Mouse (Mus musculus) thymus, postnatal 4 days (tissue): ENCODE results near the gene 1700016H13Rik.
A peak's percentile ranks its signal among the peaks of the same experiment; 100 is the strongest.

Experiments used
- DNase-seq: peaks from one replicate; pipeline ENCODE4 v3.0.0; 2021

The 1700016H13Rik gene

GRCm38 (mm10) chr5:103671858-103672257, 16.0 kb upstream of the 1700016H13Rik start:
- DNase-seq = no peak

- no peak for DNase-seq
Observed at GRCm38 (mm10) chr5:103665876-103666275, 10.1 kb upstream of the 1700016H13Rik start.

- no peak for DNase-seq
Observed at GRCm38 (mm10) chr5:103664932-103665331, 9.1 kb upstream of the 1700016H13Rik start.

- no peak for DNase-seq
Observed at GRCm38 (mm10) chr5:103659571-103659970, 3.8 kb upstream of the 1700016H13Rik start.

- peak; percentile 46 for DNase-seq
Observed at GRCm38 (mm10) chr5:103658921-103659320, 3.1 kb upstream of the 1700016H13Rik start.

GRCm38 (mm10) chr5:103654780-103655179, 1.0 kb downstream of the 1700016H13Rik start:
- no peak for DNase-seq

- peak; percentile 77 for DNase-seq
Observed at GRCm38 (mm10) chr5:103654225-103654624, 1.6 kb downstream of the 1700016H13Rik start.

GRCm38 (mm10) chr5:103647320-103647719, 8.5 kb downstream of the 1700016H13Rik start:
- DNase-seq = no peak

- DNase-seq = no peak
Observed at GRCm38 (mm10) chr5:103644167-103644566, 11.6 kb downstream of the 1700016H13Rik start.

- no peak for DNase-seq
Observed at GRCm38 (mm10) chr5:103637162-103637561, 18.6 kb downstream of the 1700016H13Rik start.

- DNase-seq = no peak
Observed at GRCm38 (mm10) chr5:103629854-103630580, 25.8 kb downstream of the 1700016H13Rik start.

- DNase-seq = no peak
Observed at GRCm38 (mm10) chr5:103629111-103629764, 26.6 kb downstream of the 1700016H13Rik start, which contains the start of gene Slc10a6. Gene Slc10a6, minus strand, starts transcription at chr5:103629403.

GRCm38 (mm10) chr5:103628499-103628898, 27.3 kb downstream of the 1700016H13Rik start:
- DNase-seq = no peak

GRCm38 (mm10) chr5:103624831-103625230, 31.0 kb downstream of the 1700016H13Rik start:
- DNase-seq = no peak

GRCm38 (mm10) chr5:103622321-103622720, 33.5 kb downstream of the 1700016H13Rik start:
- DNase-seq = no peak

GRCm38 (mm10) chr5:103620301-103620973, 35.4 kb downstream of the 1700016H13Rik start:
- no peak for DNase-seq

GRCm38 (mm10) chr5:103617191-103617590, 38.6 kb downstream of the 1700016H13Rik start:
- DNase-seq = no peak

- no peak for DNase-seq
Observed at GRCm38 (mm10) chr5:103614356-103614755, 41.5 kb downstream of the 1700016H13Rik start.

GRCm38 (mm10) chr5:103612316-103612715, 43.5 kb downstream of the 1700016H13Rik start:
- DNase-seq = no peak

GRCm38 (mm10) chr5:103610856-103611472, 44.8 kb downstream of the 1700016H13Rik start:
- DNase-seq = no peak

GRCm38 (mm10) chr5:103610148-103610547, 45.7 kb downstream of the 1700016H13Rik start:
- no peak for DNase-seq

- no peak for DNase-seq
Observed at GRCm38 (mm10) chr5:103605707-103606106, 50.1 kb downstream of the 1700016H13Rik start.
